Mouse (Mus musculus) liver, postnatal 0 days (tissue): ENCODE measurements around the gene Mcemp1. TPM values are rescaled to one million over a fixed set of nuclear protein-coding genes. Genes with fewer than 3 reads are reported as not detected.
A peak's percentile ranks its signal among the peaks of the same experiment; 100 is the strongest.

Experiments
- ATAC-seq: fragments of 200-750 bp; cut with Nextera tagmentation; 2 replicates; pipeline ENCODE4 v1.8.0; 2017; ENCODE audit warnings: mild to moderate bottlenecking, moderate library complexity
- DNase-seq: peaks from one replicate; pipeline ENCODE4 v3.0.0-alpha.2; 2016
- H3K27ac ChIP-seq: fragments of 300-500 bp; sonication (generic); 2 replicates; pipeline ENCODE4 v1.5.1; 2014; ENCODE audit warnings: antibody characterized with exemption, moderate library complexity, mild to moderate bottlenecking, low read depth
- H3K27me3 ChIP-seq: fragments of 300-500 bp; sonication (generic); 2 replicates; pipeline ENCODE4 v1.6.1; 2014; ENCODE audit warnings: low read length, control low read depth, mixed read lengths; ENCODE audit not compliant: insufficient read depth
- H3K36me3 ChIP-seq: fragments of 300-500 bp; sonication (generic); replicated peaks from 2 replicates; pipeline ENCODE4 v1.6.1; 2014; ENCODE audit warnings: mild to moderate bottlenecking, control low read depth, low read length, moderate library complexity, mixed read lengths; ENCODE audit not compliant: insufficient read depth
- H3K4me1 ChIP-seq: fragments of 300-500 bp; sonication (generic); 2 replicates; pipeline ENCODE4 v1.6.1; 2014; ENCODE audit warnings: antibody characterized with exemption, mild to moderate bottlenecking, control low read depth; ENCODE audit not compliant: insufficient read depth
- H3K4me2 ChIP-seq: fragments of 300-500 bp; sonication (generic); 2 replicates; pipeline ENCODE4 v1.6.1; 2014; ENCODE audit warnings: low read depth, mild to moderate bottlenecking, low read length, moderate library complexity, mixed read lengths
- H3K4me3 ChIP-seq: fragments of 300-500 bp; sonication (generic); 2 replicates; pipeline ENCODE4 v1.5.1; 2014; ENCODE audit warnings: low read depth, low read length
- H3K9ac ChIP-seq: fragments of 300-500 bp; sonication (generic); replicated peaks from 2 replicates; pipeline ENCODE4 v1.6.1; 2014; ENCODE audit warnings: mild to moderate bottlenecking, moderate library complexity
- H3K9me3 ChIP-seq: fragments of 300-500 bp; sonication (generic); 2 replicates; pipeline ENCODE4 v1.6.1; 2016; ENCODE audit warnings: mild to moderate bottlenecking, control low read depth, low read length, mixed read lengths
- CTCF ChIP-seq: sonication (generic); IDR thresholded peaks from 2 replicates; pipeline ENCODE4 v1.5.1; 2016; ENCODE audit warnings: antibody characterized with exemption, low read depth
- EP300 ChIP-seq: IDR thresholded peaks from 2 replicates; pipeline ENCODE4 v1.6.1; 2016; ENCODE audit warnings: antibody characterized with exemption, low read depth, mild to moderate bottlenecking
- WGBS: fragments of 180-500 bp; shearing (Covaris S2); extraction: QIAGEN DNeasy Blood & Tissue Kit; methylation state at CpG from one replicate; pipeline ENCODE4 v1.1.7; 2014; ENCODE audit not compliant: insufficient replicate concordance; 5-methylcytosine and 5-hydroxymethylcytosine counted together
- polyA plus RNA-seq: library from polyadenylated mRNA; unstranded; fragments of >200 nt; fragmentation: Nextera tagmentation; extraction: Ambion mirVana; gene quantifications from 2 replicates; pipeline ENCODE4 v1.2.1, GENCODE M21; 2015

Mcemp1 gene
- polyA plus RNA-seq, 1 experiment from 2014 or later = 12.8 TPM

GRCm38 (mm10) chr8:3630647-3631477 lies 34.7 kb upstream of the Mcemp1 start, which contains the start of gene Stxbp2:
Stxbp2 (plus strand) TSS chr8:3630955.
- ATAC-seq = peak; percentile 97
- peak; percentile 91 for DNase-seq
- Histone ChIP-seq H3K9me3 (no peaks in the 10 kb centered on the region), H3K9ac (peak within 1 kb of the TSS; percentile 66), H3K27ac (peak within 1 kb of the TSS; percentile 42), H3K4me1 (peaks cover 17% of the 10 kb centered on the region), H3K4me2 (peak within 1 kb of the TSS; percentile 68), H3K27me3 (no peaks in the 10 kb centered on the region), H3K4me3 (peak within 1 kb of the TSS; percentile 67), H3K36me3 (peaks cover 32% of the 10 kb centered on the region)
- WGBS = 4% methylated on average over 44 of the region's 47 CpGs
- no peak for TF ChIP-seq CTCF

DNA sequence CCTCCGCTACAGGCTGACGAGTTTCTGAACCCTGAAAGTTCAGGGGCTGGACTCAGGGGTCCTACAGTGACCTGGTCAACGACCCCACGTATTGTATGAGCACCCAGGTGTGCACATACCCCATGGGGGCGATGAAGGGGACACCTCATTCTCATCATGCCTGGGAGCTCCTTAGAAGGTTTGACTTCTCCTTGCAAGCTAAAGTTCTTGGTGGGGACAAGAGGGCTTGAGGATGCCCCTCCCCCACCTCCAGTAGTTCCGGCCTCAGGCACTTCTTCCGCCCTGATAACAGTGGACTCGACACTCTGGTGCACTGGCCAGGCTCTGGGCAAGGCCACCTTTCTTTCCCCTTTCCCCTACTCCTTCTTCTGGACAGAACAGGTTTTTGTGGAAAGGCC lies 34.1 kb upstream of the Mcemp1 start:
- peak overlapping the region; percentile 42 for H3K27ac ChIP-seq
- peak; percentile 57 for DNase-seq
- 7% methylated on average over 8 of the region's 8 CpGs for WGBS

GRCm38 (mm10) chr8:3645804-3646203 lies 19.8 kb upstream of the Mcemp1 start:
- Histone ChIP-seq H3K4me3 (no peak overlapping the region), H3K4me2 (no peak overlapping the region), H3K9ac (no peak overlapping the region), H3K4me1 (no peaks in the 10 kb centered on the region; the same call in 1 of the 2 replicates), H3K36me3 (peaks cover 23% of the 10 kb centered on the region), H3K9me3 (no peaks in the 10 kb centered on the region), H3K27me3 (no peaks in the 10 kb centered on the region), H3K27ac (peak overlapping the region; percentile 57; the same call in 1 of the 2 replicates)
- TF ChIP-seq CTCF = peak; percentile 65
- no peak for TF ChIP-seq EP300
- 9% methylated on average over 5 of the region's 5 CpGs for WGBS
- ATAC-seq = peak; percentile 81
- peak; percentile 81 for DNase-seq

More for the DNA sequence above, 34.1 kb upstream of the Mcemp1 start:
- Histone ChIP-seq H3K27me3 (no peaks in the 10 kb centered on the region), H3K4me1 (peaks cover 17% of the 10 kb centered on the region), H3K9me3 (no peaks in the 10 kb centered on the region), H3K4me2 (peak overlapping the region; percentile 68), H3K36me3 (peaks cover 38% of the 10 kb centered on the region), H3K4me3 (peak overlapping the region; percentile 67), H3K9ac (peak overlapping the region; percentile 66)
- TF ChIP-seq EP300 (no peak), CTCF (no peak)
- ATAC-seq = peak; percentile 29

- WGBS = 67% methylated on average over 6 of the region's 6 CpGs
- no peak for DNase-seq
- no peak for TF ChIP-seq CTCF
- TF ChIP-seq EP300 = no peak
These were observed 18.6 kb upstream of the Mcemp1 start for GRCm38 (mm10) chr8:3646824-3647531.

GRCm38 (mm10) chr8:3647561-3647960 lies 18.0 kb upstream of the Mcemp1 start:
- Histone ChIP-seq H3K4me1 (no peaks in the 10 kb centered on the region; the same call in 1 of the 2 replicates), H3K4me3 (no peak overlapping the region), H3K27ac (peak overlapping the region; percentile 41; the same call in 1 of the 2 replicates), H3K27me3 (no peaks in the 10 kb centered on the region), H3K9ac (no peak overlapping the region), H3K4me2 (no peak overlapping the region), H3K36me3 (peaks cover 9% of the 10 kb centered on the region), H3K9me3 (no peaks in the 10 kb centered on the region)
- TF ChIP-seq CTCF (no peak), EP300 (no peak)
- ATAC-seq (no peak), DNase-seq (no peak)
- 67% methylated on average over 4 of the region's 4 CpGs for WGBS

More at GRCm38 (mm10) chr8:3646824-3647531, 18.6 kb upstream of the Mcemp1 start:
- Histone ChIP-seq H3K27me3 (no peaks in the 10 kb centered on the region), H3K4me3 (no peak overlapping the region), H3K4me1 (no peaks in the 10 kb centered on the region; the same call in 1 of the 2 replicates), H3K9me3 (no peaks in the 10 kb centered on the region), H3K36me3 (peaks cover 12% of the 10 kb centered on the region), H3K4me2 (0 out of 2 replicates have a peak overlapping the region, but pooled peaks have one; percentile 7), H3K9ac (no peak overlapping the region), H3K27ac (peak overlapping the region; percentile 57)
- no peak for ATAC-seq

GRCm38 (mm10) chr8:3648268-3648667 lies 17.3 kb upstream of the Mcemp1 start:
- no peak overlapping the region for H3K4me3 ChIP-seq
- 36% methylated on average over 2 of the region's 2 CpGs for WGBS
- H3K36me3 ChIP-seq = peaks cover 4% of the 10 kb centered on the region; the same call in 1 of the 2 replicates
- TF ChIP-seq CTCF (no peak), EP300 (peak; percentile 62)
- no peaks in the 10 kb centered on the region; the same call in 1 of the 2 replicates for H3K4me1 ChIP-seq
- peak overlapping the region; percentile 68; the same call in 1 of the 2 replicates for H3K27ac ChIP-seq
- DNase-seq (peak; percentile 23), ATAC-seq (peak; percentile 17; the same call in 1 of the 2 replicates)
- no peaks in the 10 kb centered on the region for H3K9me3 ChIP-seq
- H3K4me2 ChIP-seq = no peak overlapping the region; the same call in 1 of the 2 replicates
- no peak overlapping the region for H3K9ac ChIP-seq
- no peaks in the 10 kb centered on the region for H3K27me3 ChIP-seq
